Mouse (Mus musculus) midbrain, embryonic 10.5 days (tissue): ENCODE measurements around the gene Ppp1r12b. TPM values are rescaled to one million over a fixed set of nuclear protein-coding genes. Genes with fewer than 3 reads are reported as not detected.

Source experiments
- DNase-seq: peaks from one replicate; pipeline ENCODE4 v3.0.0-alpha.2; 2017; ENCODE audit warnings: low spot score
- H3K27ac ChIP-seq: fragments of 300-500 bp; sonication (generic); replicated peaks from 2 replicates; pipeline ENCODE4 v1.5.1; 2016; ENCODE audit warnings: mild to moderate bottlenecking
- H3K27me3 ChIP-seq: fragments of 300-500 bp; sonication (generic); 2 replicates; pipeline ENCODE4 v1.6.1; 2016; ENCODE audit warnings: low read depth, mild to moderate bottlenecking; ENCODE audit not compliant: poor library complexity, severe bottlenecking
- H3K36me3 ChIP-seq: fragments of 300-500 bp; sonication (generic); 2 replicates; pipeline ENCODE4 v1.6.1; 2016; ENCODE audit warnings: mild to moderate bottlenecking, moderate library complexity
- H3K4me1 ChIP-seq: fragments of 300-500 bp; sonication (generic); 2 replicates; pipeline ENCODE4 v1.6.1; 2016
- H3K4me3 ChIP-seq: fragments of 300-500 bp; sonication (generic); 2 replicates; pipeline ENCODE4 v1.5.1; 2016; ENCODE audit warnings: mild to moderate bottlenecking, moderate library complexity
- H3K9me3 ChIP-seq: fragments of 300-500 bp; sonication (generic); replicated peaks from 2 replicates; pipeline ENCODE4 v1.6.1; 2016; ENCODE audit warnings: mild to moderate bottlenecking
- WGBS: fragments of 180-500 bp; shearing (Covaris S2); methylation state at CpG from one replicate; pipeline ENCODE4 v1.1.7; 2016; 5-methylcytosine and 5-hydroxymethylcytosine counted together
- polyA plus RNA-seq: library from polyadenylated mRNA; unstranded; fragments of >200 nt; fragmentation: Nextera tagmentation; extraction: Ambion mirVana; gene quantifications from 2 replicates; pipeline ENCODE4 v1.2.1, GENCODE M21; 2016

Gene Ppp1r12b
- polyA plus RNA-seq, 1 experiment from 2014 or later: 5.7 TPM

DNA sequence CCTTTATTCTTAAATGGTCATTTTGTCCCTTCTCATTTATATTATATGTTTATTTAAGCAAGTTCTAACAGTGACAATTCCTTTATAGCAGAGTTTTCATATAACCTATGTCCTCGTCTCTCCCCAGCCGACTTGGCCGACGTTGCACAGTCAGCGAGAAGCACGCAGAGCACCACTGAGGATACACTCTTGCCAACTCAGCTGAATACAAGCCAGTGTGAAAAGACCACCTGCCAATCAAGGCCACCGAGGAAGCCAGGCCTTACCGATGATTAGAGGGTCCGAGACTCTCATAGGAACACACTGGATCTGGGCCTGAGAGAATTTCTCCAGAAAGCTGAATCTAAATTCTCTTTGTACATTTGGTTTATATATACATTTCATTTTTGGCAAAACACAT, 150.3 kb downstream of the Ppp1r12b start:
- WGBS: 87% methylated on average over 9 of the region's 9 CpGs
- Histone ChIP-seq H3K36me3 (no peaks in the 10 kb centered on the region), H3K4me3 (no peak overlapping the region), H3K27ac (no peak overlapping the region), H3K4me1 (peaks cover 30% of the 10 kb centered on the region), H3K9me3 (no peaks in the 10 kb centered on the region), H3K27me3 (no peaks in the 10 kb centered on the region)
- no peak for DNase-seq

DNA sequence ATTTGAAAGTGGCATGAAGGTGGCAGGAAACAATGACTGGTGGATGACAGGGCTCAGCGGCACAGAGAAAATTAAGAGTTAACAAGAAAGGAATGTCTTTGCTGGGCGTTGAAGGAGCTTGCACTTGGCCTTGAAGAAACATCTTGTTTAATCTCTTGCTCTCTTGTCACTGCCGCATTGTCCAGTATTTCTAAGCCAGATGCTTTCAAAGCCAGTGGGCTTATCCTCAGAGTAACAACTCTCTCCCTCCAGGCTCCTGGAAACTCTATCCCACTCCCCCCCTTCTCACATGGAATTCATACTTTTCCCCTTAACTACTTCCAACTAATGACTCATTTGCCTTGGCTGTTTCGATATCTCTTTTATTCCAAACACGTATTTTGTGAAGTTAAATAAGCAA, 151.4 kb downstream of the Ppp1r12b start:
- no peak overlapping the region for H3K4me3 ChIP-seq
- no peaks in the 10 kb centered on the region for H3K27me3 ChIP-seq
- H3K36me3 ChIP-seq: peaks cover 5% of the 10 kb centered on the region
- WGBS: 68% methylated on average over 5 of the region's 5 CpGs
- H3K9me3 ChIP-seq: peaks cover 6% of the 10 kb centered on the region
- H3K27ac ChIP-seq: no peak overlapping the region
- DNase-seq: no peak
- H3K4me1 ChIP-seq: peaks cover 30% of the 10 kb centered on the region

DNA sequence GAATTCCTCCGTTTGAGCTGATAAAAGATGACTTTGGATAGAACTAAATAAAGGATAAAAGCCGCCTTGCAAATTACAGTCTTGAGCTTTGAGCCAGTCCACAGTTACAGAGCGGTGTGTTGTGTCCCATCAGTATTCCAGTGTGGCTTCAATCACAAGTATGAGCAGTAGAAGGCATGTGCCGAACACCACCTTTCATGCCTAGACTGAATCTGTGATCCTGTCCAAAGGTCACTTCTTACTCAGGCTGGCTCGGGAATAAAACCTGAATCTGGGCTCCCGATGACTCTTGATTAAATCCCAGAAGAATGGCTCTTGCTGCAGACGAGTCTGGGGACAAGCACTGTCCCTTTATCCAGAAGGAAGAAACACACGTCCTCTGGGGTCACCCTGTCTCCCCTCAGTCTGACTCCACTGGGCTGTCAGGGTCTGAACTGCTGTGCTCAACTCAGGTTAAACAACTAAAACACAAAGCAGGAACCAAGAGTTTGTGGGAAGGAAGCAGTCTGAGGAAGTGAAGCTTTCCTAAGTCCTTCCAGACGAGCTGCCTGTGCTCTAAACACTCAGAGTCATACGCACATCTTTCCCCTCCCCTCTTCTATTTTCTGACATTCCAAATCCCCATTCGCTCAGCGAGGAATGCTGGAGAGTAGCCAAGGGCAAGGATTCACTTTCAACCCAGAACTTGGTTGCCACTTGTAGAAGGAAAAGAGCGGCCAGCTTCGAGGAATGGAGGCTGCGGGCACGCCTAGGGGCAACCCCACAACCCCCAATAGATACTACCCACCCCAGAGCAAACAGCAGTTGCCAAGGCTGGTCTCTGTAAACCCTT, 152.2 kb downstream of the Ppp1r12b start:
- no peaks in the 10 kb centered on the region for H3K27me3 ChIP-seq
- peaks cover 30% of the 10 kb centered on the region for H3K4me1 ChIP-seq
- DNase-seq: no peak
- H3K9me3 ChIP-seq: peaks cover 10% of the 10 kb centered on the region
- WGBS: 78% methylated on average over 16 of the region's 16 CpGs
- H3K4me3 ChIP-seq: no peak overlapping the region
- H3K27ac ChIP-seq: no peak overlapping the region
- peaks cover 14% of the 10 kb centered on the region for H3K36me3 ChIP-seq

DNA sequence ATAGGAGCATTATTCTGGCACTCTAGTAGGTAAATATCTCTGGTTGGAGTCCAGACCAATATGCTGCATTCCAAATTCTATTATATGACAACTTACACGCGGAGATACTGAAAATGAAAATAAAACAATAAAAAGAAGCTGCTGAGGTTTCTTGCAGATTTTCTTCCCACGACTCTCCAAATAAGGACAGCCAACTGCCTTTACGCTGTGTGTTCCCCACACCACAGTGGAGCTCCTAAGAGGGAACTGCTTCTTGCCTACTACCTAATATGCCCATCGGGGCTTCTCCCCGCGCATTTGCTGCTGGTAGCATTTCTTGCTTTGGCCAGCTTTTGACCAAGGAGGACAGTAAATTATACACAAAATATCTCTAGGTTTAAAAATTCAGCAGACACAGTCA, 154.0 kb downstream of the Ppp1r12b start:
- H3K4me1 ChIP-seq: peaks cover 30% of the 10 kb centered on the region
- no peak for DNase-seq
- peaks cover 10% of the 10 kb centered on the region for H3K9me3 ChIP-seq
- WGBS: 92% methylated on average over 7 of the region's 7 CpGs
- H3K27me3 ChIP-seq: no peaks in the 10 kb centered on the region
- no peak overlapping the region for H3K4me3 ChIP-seq
- no peak overlapping the region for H3K27ac ChIP-seq
- H3K36me3 ChIP-seq: peaks cover 16% of the 10 kb centered on the region

DNA sequence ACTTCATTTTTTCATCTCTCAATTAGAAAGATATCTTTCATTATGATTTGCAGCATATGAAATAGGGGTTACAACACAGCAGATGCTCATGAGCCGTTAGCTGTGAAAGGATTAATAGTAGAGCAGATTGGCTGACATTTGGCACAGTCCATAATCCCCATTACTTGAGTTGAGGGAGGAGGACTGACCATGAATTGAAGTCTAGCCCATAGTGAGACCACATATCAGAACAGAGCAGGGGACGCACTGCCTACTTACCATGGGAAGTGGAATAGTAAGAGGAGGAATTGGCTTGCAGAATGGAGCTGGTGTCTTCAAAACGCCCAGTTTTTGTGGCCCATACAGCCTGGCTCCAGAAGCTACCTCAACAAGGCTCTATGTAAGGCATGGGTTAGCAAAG, 159.2 kb downstream of the Ppp1r12b start:
- peaks cover 16% of the 10 kb centered on the region for H3K36me3 ChIP-seq
- no peak overlapping the region for H3K4me3 ChIP-seq
- WGBS: 78% methylated on average over 3 of the region's 3 CpGs
- H3K4me1 ChIP-seq: no peaks in the 10 kb centered on the region
- peaks cover 10% of the 10 kb centered on the region for H3K9me3 ChIP-seq
- H3K27me3 ChIP-seq: no peaks in the 10 kb centered on the region
- no peak for DNase-seq
- no peak overlapping the region; the same call in 1 of the 2 replicates for H3K27ac ChIP-seq

DNA sequence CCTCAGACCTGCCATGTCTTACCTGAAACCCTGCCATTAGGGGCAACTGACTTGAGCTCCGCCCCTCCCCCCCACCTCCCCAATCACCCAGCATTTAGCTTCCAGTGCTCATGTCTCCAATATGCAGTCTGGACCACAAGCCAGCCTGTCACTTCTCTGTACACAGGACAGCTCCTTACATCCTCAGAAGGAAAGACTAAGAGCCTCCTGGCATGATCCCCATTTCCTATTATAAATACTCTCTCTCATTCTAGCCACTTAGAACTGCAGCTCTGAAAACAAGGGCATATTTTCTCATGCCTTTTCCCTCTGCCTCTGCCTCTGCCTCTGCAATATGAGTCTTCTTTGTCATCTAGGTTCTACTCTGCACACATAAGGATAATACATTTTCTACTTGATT, 159.7 kb downstream of the Ppp1r12b start:
- no peak overlapping the region for H3K4me3 ChIP-seq
- no peak overlapping the region; the same call in 1 of the 2 replicates for H3K27ac ChIP-seq
- H3K27me3 ChIP-seq: no peaks in the 10 kb centered on the region
- no peaks in the 10 kb centered on the region for H3K4me1 ChIP-seq
- DNase-seq: no peak
- peaks cover 10% of the 10 kb centered on the region for H3K9me3 ChIP-seq
- peaks cover 16% of the 10 kb centered on the region for H3K36me3 ChIP-seq
- 86% methylated on average over 1 of the region's 1 CpGs for WGBS

DNA sequence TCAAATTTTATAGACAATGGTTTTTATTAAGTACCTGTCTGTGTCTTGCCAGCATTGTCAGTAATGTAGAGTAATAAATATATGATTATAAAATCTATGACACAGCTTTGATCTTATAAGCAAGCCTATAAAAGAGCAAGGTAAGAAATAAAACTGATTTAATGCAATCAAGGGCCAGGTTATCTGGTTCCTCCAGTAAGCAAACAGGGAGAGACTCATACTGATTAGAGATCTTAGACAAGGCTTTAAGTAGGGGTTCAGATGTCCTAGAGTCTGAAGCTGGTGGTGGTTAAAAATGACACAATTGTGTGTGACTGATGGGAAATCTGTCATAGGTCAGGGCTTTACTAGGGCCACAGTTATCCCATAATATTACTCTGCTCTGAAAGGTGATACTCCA, 164.3 kb downstream of the Ppp1r12b start:
- no peaks in the 10 kb centered on the region for H3K27me3 ChIP-seq
- no peak for DNase-seq
- H3K4me1 ChIP-seq: peaks cover 3% of the 10 kb centered on the region
- H3K36me3 ChIP-seq: no peaks in the 10 kb centered on the region
- no peaks in the 10 kb centered on the region for H3K9me3 ChIP-seq
- H3K4me3 ChIP-seq: no peak overlapping the region
- H3K27ac ChIP-seq: no peak overlapping the region

DNA sequence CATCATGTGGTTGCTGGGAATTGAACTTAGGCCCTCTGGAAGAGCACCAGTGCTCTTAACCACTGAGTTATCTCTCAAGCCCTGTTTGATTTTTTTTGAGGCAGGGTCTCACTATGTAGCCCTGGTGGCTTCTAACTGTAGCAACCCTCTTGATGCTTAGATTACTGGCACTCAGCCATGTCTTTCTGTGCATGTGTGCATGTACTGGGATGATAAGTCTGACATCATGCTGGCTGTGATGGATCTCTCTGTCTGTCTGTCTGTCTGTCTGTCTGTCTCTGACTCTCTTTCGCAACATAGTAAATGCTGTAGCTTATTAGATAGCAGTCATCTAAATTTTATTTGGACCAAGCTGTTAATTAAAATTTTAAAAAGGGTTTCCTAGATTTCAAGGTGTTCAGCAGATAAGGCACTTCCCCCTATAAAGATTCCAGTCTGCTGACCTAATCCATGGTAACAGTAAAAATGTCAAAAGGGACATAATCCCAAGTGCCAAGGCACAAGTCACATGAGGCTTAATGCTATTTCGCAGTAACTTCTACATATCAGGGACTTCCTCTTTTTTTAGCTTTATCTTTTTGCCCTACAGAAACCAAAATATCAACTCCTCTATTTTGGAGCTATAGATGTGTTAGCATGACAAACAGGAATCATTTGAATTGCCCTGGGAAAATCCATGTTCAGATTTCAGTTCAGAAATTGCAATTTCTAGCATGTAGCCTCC, 164.9 kb downstream of the Ppp1r12b start:
- WGBS: 92% methylated on average over 2 of the region's 2 CpGs
- no peak overlapping the region for H3K27ac ChIP-seq
- H3K36me3 ChIP-seq: no peaks in the 10 kb centered on the region
- peaks cover 3% of the 10 kb centered on the region for H3K4me1 ChIP-seq
- no peak overlapping the region for H3K4me3 ChIP-seq
- H3K9me3 ChIP-seq: no peaks in the 10 kb centered on the region
- no peaks in the 10 kb centered on the region for H3K27me3 ChIP-seq
- no peak for DNase-seq

DNA sequence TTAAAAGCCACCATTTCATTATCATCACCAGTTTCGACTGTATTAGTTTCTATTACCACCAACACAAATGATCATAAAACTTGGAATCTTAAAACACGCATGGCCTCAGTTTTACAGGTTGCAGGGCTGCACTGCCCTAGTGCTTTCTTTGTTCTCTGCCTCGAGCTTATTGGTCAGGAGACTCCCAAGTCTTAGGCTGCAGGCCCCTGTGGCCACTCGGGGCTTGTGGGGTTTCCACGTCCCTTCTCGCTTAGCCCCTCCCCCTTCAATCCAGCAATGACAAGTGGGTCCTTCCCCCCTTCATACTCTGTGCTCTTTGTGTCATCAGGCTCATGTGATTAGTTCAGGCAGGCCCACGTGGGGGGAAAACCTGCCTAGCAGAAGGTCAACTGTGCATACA, 167.6 kb downstream of the Ppp1r12b start:
- Histone ChIP-seq H3K4me3 (no peak overlapping the region), H3K9me3 (no peaks in the 10 kb centered on the region), H3K27me3 (no peaks in the 10 kb centered on the region), H3K36me3 (no peaks in the 10 kb centered on the region), H3K4me1 (peaks cover 3% of the 10 kb centered on the region), H3K27ac (0 out of 2 replicates have a peak overlapping the region, but pooled peaks have one; percentile 10)
- DNase-seq: no peak
- 64% methylated on average over 7 of the region's 7 CpGs for WGBS

DNA sequence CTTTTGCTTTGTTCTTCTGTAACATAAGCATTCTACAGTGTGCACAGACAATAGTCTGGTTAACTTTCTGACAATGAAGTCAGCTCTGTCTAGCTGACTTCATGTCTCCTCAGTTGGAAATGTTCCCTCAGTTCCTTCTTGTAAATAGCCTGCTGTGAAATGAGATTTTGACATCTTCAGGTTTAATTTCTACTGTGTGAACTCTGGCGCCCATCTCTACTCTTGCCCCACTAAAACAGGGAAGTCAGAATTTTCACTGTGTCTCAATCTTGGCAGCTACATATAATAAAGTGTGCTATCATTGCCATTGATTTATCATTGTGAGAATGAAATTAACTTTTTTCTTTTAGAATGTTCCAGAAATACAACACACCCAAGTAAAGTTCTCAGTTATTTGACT, 170.8 kb downstream of the Ppp1r12b start:
- no peak for DNase-seq
- no peaks in the 10 kb centered on the region for H3K36me3 ChIP-seq
- WGBS: 88% methylated on average over 1 of the region's 1 CpGs

DNA sequence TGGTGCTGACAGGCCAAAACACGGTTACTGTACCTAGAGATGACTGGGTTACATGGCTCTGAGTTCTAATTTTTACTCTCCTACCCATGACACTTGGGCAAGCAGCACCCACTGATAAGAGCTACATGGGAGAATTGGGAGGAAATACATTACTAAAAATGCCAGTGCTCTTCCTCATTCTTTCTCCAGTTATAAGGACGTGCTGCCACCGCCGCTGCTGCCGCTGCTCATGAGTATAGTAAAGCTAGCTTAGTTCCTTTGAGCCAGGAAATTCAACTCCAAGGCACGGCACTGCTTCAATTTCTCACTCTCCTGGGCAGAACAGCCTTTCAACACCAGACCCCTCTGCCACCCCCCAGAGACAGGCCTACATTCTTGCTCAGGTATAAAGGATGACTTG, 171.3 kb downstream of the Ppp1r12b start:
- no peak overlapping the region for H3K4me3 ChIP-seq
- WGBS: 90% methylated on average over 6 of the region's 6 CpGs
- no peaks in the 10 kb centered on the region for H3K9me3 ChIP-seq
- no peaks in the 10 kb centered on the region for H3K36me3 ChIP-seq
- H3K4me1 ChIP-seq: peaks cover 3% of the 10 kb centered on the region
- no peak overlapping the region for H3K27ac ChIP-seq
- no peak for DNase-seq
- H3K27me3 ChIP-seq: no peaks in the 10 kb centered on the region

More for the DNA sequence above, 170.8 kb downstream of the Ppp1r12b start:
- H3K27ac ChIP-seq: no peak overlapping the region
- H3K27me3 ChIP-seq: no peaks in the 10 kb centered on the region
- H3K4me1 ChIP-seq: peaks cover 3% of the 10 kb centered on the region
- H3K4me3 ChIP-seq: no peak overlapping the region
- H3K9me3 ChIP-seq: no peaks in the 10 kb centered on the region

DNA sequence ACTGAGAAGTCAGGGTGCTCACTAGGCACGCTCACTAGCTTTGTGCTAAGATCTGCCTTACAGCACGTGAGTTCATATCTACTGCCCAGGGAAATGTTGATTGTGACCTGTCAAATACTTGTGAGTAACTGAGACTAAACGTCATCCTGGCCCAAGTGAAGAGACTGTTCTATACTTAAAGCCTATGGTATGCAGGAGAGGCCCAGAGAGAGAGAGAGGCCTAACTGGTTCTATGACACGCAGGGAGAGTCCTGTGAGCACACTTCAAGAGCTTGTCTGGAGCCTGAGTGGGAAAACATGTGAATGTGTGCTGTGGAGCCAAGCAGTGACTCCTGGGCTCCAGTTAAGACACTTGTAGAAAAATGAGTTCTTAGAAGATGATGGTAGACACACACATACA, 171.8 kb downstream of the Ppp1r12b start:
- peaks cover 3% of the 10 kb centered on the region for H3K4me1 ChIP-seq
- no peaks in the 10 kb centered on the region for H3K36me3 ChIP-seq
- no peak overlapping the region for H3K4me3 ChIP-seq
- WGBS: 82% methylated on average over 4 of the region's 4 CpGs
- H3K27ac ChIP-seq: no peak overlapping the region
- DNase-seq: no peak
- H3K9me3 ChIP-seq: no peaks in the 10 kb centered on the region
- H3K27me3 ChIP-seq: no peaks in the 10 kb centered on the region

DNA sequence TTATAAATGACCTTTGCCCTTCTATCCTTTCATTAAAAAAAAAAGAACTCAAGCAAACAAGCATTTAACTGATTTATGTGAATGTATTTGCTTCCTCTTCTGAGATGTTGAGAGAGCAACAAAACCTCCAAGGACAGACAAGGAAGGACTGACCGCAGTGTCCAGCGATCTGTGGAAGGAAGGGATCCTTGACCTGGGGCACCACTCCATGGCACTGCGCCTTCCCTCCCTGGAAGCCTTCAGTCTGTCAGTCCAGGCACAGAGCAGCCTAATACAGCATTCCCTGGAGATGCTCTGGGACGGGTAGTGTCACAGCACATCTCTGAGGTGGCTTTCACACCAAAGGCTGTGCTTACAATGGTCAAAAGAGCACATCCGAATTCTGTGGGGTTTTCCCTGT, 172.9 kb downstream of the Ppp1r12b start:
- 86% methylated on average over 5 of the region's 5 CpGs for WGBS

More for the DNA sequence above, 172.9 kb downstream of the Ppp1r12b start:
- no peaks in the 10 kb centered on the region for H3K27me3 ChIP-seq
- H3K27ac ChIP-seq: no peak overlapping the region
- H3K4me1 ChIP-seq: peaks cover 6% of the 10 kb centered on the region
- H3K9me3 ChIP-seq: no peaks in the 10 kb centered on the region
- no peak overlapping the region for H3K4me3 ChIP-seq
- DNase-seq: no peak
- no peaks in the 10 kb centered on the region for H3K36me3 ChIP-seq
